Mouse (Mus musculus): ENCODE results near the gene Bcar3.
"Not testable (repeated sequence)": the region's sequence is repeated elsewhere in the genome, so short reads cannot be mapped to it uniquely, and the experiment has no call there.

The Bcar3 gene

GRCm38 (mm10) chr3:122381591-122381990, 87.7 kb downstream of the Bcar3 start:
- no peak for DNase-seq (ENCODE audit: low spot score in 2 of 2)

GRCm38 (mm10) chr3:122386444-122386843, 92.5 kb downstream of the Bcar3 start:
- no peak for DNase-seq (ENCODE audit: low spot score in 2 of 2)

DNA sequence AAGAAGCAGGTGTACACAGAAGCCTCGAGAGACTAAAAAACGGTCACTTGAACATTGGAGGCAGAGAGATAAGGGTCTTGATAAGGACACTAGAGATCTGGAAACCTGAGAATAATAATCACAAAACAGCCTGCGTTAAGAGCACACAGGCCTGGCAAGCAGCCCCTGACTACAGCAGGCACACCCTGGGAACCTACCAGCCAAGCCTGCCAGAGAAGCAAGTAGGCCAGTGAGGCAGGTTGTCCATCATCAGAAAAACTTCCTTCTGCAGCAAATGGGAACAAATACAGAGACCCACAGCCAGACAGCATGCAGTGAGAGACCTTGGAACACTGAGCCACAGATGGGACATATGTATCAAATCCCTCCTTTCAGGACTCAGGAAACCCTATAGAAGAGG, 93.8 kb downstream of the Bcar3 start:
- no peak for DNase-seq (ENCODE audit: low spot score in 2 of 2)

DNA sequence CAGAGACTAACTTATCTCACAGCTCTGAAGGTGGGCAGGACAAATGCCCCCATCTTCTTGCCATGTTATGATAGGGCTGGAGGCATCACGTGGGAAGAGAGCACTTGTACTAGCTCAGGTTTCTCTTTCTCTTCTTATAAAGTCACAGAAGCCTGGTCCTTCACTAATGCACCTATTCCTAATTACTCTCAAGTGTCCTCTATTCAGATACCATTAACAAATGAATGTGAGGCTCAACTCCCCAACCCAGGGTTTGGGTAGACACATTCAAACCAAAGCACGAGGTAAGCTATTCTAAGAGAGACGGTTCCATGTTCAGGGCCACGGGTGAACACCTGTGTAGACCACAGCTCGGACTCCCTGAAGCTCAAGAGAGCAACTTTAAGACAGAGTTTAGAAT, 96.0 kb downstream of the Bcar3 start:
- no peak for DNase-seq (ENCODE audit: low spot score in 2 of 2)

GRCm38 (mm10) chr3:122391098-122391497, 97.2 kb downstream of the Bcar3 start:
- DNase-seq (ENCODE audit: low spot score in 2 of 2): no peak

- DNase-seq (ENCODE audit: low spot score in 2 of 2): peak in 1 of 2 experiments; percentile 35
These were observed 97.9 kb downstream of the Bcar3 start for GRCm38 (mm10) chr3:122391816-122392215.

DNA sequence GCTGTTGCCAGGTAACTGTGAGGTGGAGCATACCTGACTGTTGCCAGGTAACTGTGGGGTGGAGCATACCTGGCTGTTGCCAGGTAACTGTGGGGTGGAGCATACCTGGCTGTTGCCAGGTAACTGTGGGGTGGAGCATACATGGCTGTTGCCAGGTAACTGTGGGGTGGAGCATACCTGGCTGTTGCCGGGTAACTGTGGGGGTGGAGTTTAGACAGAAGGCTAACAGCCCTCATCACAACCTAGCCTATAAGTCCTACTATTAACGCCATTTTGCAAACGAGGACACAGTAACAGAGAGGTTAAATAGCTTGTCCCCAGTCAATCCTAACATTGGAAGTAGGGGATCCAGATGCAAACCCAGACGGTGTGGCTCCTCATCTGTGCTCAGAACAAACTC, 99.5 kb downstream of the Bcar3 start:
- DNase-seq (ENCODE audit: low spot score in 2 of 2): not testable (repeated sequence)

DNA sequence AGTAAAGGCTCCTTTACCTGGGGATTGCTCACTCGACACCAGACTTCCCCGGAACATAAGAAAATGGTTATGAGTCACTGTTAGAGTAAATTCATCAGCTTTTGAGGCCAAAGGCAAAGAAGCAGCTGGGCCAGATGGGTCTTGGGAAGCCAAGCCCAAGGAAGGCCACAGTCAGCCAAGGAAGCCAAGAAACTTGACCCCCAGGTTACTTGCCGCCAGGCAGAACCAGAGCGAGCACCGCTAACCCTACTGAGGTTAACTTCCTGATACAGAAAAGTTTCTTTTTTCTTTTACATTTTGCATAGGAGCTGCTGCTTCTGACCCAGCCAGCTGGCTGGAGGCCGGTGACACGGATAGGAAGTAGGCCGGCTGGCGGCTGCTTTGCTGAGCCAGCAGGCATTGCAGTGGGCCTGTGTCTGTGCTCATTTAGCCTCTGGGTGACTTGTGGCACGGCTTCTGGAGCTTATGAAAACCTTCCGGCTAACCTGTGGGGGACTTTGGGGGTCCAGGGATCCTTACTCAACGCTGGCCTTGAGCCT, 100.0 kb downstream of the Bcar3 start:
- peak; percentile 54 to 63 for DNase-seq (ENCODE audit: low spot score in 2 of 2)

DNA sequence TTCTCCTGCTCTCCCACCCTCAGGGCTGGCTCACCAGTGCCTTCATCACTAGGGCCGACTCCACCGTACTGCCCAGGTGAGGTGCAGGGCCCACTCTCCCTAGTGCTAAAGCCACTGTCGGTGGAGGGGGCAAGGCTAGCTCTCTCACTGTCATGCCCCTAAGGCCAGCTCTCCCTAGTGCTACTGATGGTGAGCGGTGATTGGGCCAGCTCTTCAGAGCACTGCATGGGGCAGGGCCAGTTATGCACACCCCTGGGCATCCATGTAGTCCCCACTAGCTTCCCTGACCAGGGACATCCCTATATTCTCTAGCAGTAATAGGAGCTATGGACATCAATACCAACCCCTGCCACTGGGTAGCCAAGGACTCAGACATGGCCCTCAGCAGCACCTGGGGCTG, 103.0 kb downstream of the Bcar3 start:
- no peak for DNase-seq (ENCODE audit: low spot score in 2 of 2)

DNA sequence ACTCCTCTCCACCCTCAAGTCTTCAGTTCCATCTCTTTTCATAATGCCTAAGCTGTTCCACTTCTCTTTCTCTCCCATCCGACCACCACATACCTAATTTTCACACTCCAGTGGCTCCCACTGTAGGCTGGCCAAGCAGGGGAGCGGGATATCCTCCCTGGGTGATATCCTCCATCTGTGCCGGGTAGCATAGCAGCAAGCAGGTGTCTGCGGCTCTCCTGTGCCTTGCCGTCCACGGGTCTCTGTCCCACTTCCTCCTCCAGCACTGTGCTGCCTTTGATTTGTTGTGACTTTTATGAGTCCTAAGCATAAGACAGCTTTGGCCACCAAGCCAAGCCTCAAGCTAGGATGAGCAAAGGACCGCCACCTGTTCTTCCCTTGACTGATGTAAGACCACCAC, 103.5 kb downstream of the Bcar3 start:
- peak in 1 of 2 experiments; percentile 44 for DNase-seq (ENCODE audit: low spot score in 2 of 2)

DNA sequence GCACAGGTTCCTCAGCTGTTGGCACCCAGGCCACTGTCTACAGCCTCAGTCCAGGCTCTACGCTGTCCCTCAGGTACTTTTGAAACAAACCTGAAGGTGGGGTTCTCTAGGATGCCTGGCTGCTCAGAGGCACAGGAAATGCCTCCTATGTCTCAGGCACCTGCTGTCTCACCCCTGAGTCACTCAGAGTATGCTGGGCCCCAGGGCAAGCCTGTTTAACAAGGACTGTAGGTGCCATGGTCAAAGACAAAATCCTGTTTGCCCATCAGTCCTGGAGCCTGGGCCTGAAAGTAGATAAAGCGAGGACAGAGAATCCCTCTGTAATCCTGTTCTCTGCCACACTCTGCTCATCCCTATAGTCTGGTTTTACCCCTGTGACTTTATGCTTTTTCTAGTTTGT, 107.1 kb downstream of the Bcar3 start:
- DNase-seq (ENCODE audit: low spot score in 2 of 2): no peak

DNA sequence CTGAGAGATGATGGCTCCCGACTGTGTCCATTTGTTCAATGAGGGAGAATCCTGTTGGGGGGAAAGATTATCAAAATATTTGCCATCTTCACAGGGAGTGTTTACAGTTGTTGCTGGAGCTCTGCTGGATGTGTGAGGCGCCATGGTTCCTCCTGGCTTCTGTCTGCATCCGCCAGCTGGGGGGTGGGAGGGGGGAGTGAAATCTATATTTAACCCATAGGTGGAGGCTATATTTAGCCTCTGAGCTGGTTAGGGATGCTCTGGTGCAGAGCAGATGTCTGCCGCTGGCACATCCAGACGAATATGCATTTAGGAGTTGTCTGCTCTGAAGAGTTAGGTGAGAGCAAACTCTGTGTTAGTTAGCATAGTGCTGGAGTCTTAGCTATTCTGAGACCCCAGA, 108.2 kb downstream of the Bcar3 start:
- DNase-seq (ENCODE audit: low spot score in 2 of 2): no peak

DNA sequence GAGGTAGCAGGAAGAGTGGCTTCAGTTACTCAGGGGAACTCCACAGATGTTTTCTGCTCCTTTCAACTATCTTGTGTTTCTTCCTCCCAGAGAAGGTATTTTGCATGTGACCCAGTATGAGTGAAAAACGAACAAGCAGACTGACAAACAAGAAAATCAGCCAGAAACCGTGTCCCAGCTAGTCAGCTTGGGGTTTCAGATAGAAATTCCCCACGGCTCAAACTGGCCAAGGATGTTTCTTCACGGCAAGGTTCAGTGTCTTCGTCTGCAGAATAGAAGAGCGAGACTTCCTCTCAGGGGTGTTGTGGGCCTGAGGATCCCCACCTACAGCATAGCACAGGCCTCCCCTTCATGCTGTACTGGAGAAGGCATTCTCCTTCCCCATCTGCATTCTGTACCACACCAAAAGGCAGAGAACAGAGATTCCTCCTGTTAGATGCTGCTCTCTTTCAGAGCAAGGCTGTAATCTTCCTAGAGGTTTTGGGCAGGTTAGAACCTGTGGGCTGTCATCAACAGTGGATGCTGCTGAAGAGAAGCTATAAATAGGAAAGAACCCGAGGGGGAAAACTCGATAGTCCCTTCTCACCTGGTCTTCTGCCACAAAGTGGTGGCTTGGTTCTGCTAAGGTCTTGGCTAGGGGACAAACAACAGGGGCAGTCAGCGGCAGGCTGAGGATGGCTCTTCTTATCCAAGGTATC, 110.1 kb downstream of the Bcar3 start:
- peak; percentile 88 to 89 for DNase-seq (ENCODE audit: low spot score in 2 of 2)

- DNase-seq (ENCODE audit: low spot score in 2 of 2): no peak
These were observed 111.4 kb downstream of the Bcar3 start for GRCm38 (mm10) chr3:122405203-122405956.

DNA sequence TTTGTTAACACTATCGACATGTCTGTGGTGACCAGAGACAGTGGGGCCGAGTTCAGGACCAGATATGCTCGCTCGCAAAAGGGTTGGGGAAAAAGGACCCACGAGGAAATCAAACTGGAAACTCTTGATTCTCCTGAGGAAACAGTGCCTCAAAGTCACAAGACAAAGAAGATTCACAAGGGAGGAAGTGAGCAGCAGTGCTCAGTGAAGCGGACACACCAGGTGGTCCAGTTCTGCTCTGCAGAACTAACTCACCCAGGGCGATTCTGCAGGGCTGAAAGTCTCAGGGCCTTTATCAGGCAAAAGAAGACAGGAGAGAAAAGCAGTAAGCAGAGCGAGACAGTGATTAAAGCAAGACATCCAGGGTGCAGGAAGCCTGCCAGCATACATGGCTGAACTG, 112.5 kb downstream of the Bcar3 start:
- DNase-seq (ENCODE audit: low spot score in 2 of 2): peak; percentile 85

DNA sequence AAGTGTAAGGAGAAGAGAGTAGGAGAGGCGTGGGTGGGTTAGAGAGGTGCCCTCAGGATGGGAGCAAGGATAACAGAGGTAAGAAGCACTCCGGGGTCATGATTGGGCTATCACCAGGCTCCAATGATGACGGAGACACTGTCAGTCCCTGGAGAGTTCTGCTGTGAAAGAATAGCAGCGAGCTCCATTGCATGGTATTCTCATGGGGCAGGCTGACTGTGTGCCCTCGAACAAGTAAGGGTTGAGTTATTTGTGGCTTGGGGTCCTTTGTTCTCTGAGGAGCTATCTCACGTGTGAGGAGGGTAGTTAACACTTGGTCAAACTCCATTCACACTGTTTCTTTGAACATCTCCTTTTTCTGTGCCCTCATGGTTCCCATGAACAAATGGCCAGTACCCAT, 113.8 kb downstream of the Bcar3 start:
- peak; percentile 73 to 74 for DNase-seq (ENCODE audit: low spot score in 2 of 2)

- no peak for DNase-seq (ENCODE audit: low spot score in 2 of 2)
These were observed 114.9 kb downstream of the Bcar3 start for GRCm38 (mm10) chr3:122408798-122409311.

DNA sequence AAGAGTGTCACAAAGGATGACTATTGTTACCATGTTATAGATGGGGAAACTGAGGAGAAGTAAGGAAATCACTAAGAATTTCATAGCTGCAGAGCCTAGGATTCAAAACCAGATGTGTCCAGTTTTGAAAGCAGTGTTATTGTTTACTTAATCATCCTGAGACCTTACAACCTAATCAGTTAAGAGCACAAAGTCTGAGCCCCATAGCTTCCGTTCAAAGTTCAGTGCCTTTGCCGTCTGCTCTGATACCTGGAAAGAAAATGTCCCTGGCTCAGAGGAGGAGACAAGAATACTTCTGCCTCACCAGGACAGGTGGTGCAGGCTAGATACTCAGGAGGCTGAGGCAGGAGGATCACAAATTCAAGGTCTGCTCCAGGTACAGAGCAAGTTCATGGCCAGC, 117.7 kb downstream of the Bcar3 start:
- no peak for DNase-seq (ENCODE audit: low spot score in 2 of 2)

DNA sequence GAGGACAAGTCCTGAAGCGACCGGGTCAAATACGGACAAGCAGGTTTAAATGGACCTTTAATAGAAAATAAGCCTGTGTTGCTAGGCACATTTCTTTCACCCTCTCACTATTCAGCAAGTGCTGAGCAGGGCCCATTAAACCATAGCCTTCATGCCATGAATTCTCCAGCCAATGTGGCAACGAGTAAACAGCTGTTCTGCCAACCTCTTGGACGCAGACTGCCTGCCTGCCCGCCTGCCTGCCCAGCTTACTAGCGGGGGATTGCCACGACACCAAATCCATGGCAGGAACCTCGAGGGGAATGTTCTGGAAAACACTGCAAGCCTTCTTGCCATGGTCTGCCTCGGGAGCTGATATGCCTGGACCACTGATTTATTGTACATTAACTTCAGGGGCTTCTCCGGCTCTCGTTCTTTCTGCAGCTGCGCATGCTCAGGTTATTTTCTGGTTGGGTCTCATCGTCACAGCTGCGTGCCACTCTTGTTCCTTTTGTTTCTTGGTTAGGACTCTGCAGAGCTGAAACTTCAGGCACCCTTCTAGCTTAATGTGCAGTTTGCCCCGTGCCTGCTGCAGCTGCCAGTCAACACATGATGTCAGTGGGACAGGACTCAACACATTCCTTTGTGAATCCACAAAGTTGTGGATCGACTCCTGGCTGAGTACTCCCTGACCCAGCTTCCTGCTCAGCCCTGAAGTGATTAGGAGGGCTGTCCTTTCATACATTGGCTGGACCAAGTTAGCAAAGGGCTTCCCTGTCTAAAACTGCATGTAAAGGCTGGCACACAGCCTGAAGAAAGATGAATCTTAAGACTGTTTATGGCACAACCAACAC, 120.0 kb downstream of the Bcar3 start:
- no peak for DNase-seq (ENCODE audit: low spot score in 2 of 2)

- no peak for DNase-seq (ENCODE audit: low spot score in 2 of 2)
These were observed 120.9 kb downstream of the Bcar3 start for GRCm38 (mm10) chr3:122414868-122415267.

DNA sequence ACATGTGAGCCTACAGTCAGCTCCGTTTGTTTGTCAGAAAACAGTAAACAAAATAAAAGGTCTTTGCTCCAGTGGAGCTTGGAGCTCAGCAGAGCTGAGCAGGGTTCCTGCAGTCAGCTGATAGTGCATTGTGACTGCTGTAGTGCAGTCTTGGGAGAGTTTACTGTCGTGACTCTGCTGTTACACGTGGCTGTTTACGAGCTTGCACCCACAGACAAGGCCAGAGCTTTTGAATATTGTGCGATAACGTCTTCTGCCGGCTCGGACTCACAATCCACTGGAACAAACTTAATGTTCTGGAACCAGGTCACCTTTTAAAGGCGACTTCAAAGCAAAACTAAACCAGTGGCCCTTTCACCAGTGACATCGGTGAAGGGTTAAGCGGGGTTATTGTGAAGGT, 123.5 kb downstream of the Bcar3 start:
- DNase-seq (ENCODE audit: low spot score in 2 of 2): no peak
